Mouse (Mus musculus) brain, embryonic 14.5 days (tissue): ENCODE measurements around the gene Fgfrl1.

ENCODE experiments used
- CTCF ChIP-seq: fragments of 200-500 bp; IDR thresholded peaks from 2 replicates; pipeline ENCODE4 v1.5.1; 2012; ENCODE audit warnings: inconsistent platforms, mild to moderate bottlenecking, moderate library complexity, borderline replicate concordance; ENCODE audit not compliant: insufficient read depth, insufficient read length; ENCODE audit errors: extremely low read depth
- POLR2A ChIP-seq: fragments of 200-500 bp; IDR thresholded peaks from 2 replicates; pipeline ENCODE4 v1.6.1; 2012; ENCODE audit warnings: mild to moderate bottlenecking, inconsistent platforms, borderline replicate concordance; ENCODE audit not compliant: poor library complexity, insufficient read depth, insufficient read length, severe bottlenecking; ENCODE audit errors: extremely low read depth

DNA sequence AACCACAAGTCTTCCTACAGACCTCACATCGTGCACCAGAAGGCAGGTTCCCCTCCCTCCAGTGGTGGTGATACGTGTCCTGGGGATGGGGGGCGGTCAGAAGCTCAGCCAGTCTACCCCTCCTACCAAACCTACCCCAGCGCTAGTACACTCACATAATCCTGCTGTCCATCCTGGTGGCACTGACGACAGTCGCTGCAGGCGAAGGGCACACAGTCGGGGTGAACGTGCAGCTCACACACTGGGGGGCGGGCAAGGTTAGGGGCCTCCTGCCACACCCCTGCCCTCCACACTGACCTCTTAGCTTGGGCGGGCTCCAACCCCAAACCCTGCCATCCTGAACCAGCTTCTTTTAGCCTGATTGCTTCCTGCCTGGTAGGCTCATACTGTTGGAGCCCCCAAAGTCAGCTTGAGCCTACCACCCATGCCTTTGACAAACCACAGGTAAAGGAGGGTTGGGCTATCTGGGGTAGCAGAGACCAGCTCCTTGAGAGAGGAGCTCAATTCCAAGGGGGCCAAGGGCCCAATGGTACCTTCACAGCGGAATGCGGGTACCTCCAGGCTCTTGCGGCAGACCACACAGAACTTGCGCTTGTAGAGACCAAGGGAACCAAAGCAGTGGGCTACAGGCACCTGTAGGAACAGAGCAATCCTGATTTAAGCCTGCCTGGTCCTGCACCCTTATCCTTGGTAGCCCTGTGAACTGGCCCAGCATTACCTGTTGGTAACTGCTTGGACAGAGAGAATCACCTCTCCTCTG is 36.1 kb upstream of the Fgfrl1 start:
- TF ChIP-seq CTCF (no peak), POLR2A (no peak)
